Mouse (Mus musculus): ENCODE measurements around the gene Erbb4.

The Erbb4 gene

DNA sequence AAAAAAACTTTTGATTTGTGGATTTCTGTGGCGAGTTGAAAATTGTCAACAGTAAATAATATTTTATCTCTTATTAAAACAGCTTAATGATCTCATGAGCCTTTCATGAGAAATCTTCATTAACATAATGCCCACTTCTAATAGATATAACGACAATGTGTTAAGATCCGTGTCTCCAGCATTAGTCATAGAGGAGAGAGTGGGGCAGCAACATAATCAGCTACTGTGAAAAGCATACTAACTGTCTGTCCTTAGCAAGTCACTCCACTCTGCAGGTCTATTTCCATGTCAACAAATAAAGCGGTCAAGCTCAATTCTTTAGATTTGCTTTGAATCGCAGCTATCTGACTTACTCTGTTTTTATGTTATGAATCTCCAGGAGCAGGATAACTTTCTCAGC, 80.0 kb downstream of the Erbb4 start:
- in situ Hi-C loops (cut with MboI; ENCODE audit: low sequenced_read_pairs), result no loop called here

DNA sequence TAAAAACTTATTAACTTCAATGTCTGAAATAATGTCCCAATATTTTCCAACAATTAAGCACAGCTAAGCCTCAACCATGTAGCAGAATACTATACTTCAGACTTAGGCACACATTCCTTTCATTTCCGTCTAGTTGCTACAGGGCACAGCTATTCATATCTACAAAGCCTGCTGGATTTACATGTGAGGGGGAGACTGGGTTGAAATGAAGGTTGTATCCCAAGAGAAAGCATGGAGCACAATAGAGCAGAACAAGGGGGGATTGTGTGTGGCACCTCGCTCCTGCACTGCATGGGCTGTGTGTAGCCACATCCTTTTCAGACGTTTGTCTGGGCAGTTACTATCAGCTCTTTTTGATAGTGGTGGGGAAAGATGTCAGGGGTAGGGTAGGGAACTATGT, 83.0 kb downstream of the Erbb4 start:
- in situ Hi-C loops (cut with MboI; ENCODE audit: low sequenced_read_pairs), result no loop called here

DNA sequence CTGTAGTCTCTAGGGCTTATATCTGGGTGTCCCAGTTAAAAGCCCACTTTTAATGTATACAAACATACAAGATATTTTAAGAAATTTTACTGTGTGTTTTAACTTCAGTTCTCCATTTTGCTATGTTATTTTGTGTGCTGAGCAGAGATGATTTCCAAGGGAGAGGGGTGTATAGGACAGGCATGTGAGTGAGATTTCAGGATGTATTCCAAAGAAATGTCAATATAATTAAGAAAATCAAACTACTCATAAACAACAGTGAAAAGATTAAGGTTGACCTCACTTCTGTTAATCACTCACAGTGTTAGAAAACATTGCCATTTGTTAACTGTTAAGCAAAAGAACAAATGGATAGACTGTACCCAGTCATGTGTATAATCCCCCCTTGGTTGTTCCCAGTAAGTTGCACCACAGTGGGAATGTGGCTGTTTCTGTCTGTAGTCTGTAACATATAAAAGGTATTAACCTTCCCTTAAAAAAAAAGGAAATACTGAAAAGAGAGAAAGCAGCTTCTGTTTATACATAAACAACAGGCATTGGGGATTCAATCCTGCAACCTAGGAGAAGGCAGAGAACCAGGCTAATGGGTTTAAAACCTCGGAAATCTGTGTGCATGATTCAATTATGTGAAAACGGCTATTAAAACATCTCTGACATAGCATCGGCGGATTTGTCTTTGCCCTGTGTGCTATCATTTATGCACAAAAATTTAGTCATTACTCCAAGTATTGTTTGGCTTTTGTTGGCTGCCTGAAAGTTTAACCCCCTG, 84.5 kb downstream of the Erbb4 start:
- in situ Hi-C loops (cut with MboI; ENCODE audit: low sequenced_read_pairs), result no loop called here

DNA sequence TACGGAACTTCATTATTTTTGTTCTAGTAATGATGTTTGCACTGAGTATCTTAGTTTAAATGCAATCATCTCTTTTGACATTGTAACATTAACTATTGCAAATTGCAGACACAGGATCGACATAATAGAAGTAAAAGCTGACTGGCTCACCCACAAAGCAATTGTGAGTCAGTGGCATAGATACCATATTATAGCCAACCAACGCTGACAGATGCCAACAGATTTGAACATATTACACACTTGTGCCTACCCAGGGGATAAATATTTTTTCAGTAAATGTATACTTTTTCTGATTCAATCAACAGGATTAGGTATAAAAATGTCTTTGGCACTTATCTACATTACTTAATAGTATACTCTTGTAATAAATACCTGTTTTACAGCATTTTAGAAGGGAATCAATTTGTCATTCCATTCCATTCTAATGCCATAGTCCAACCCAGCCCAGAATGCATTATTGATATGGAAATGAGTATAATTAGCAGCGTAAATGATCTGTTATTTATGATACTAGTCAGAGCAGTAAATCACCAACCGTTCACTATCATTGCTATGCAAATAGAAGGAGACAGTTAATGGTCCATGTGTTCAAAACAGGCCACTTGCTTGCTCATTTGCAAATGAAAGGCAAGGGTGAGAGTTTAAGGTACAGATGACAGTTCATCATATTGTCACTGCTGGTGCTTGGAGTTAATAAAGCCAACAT, 97.9 kb downstream of the Erbb4 start:
- in situ Hi-C loops (cut with MboI; ENCODE audit: low sequenced_read_pairs), result no loop called here

DNA sequence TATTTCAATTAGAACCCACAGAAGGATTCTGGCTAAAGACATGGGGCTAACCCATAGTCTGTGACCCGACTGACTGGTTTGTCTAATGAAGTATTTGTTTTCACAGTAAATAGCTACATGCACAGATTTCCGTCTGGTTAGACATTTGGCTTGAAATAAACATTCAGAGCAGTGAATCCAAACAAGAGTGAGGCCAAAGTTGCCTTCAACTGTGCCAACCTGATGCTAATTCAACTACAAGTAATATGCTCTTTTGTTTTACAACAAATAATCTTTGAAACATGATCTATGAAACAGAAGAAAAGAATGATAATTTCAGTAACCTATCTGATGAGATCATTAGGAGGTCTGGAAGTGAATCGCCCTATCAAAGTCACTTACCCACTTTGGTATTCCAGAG, 106.5 kb downstream of the Erbb4 start:
- in situ Hi-C loops (cut with MboI; ENCODE audit: low sequenced_read_pairs), result no loop called here

DNA sequence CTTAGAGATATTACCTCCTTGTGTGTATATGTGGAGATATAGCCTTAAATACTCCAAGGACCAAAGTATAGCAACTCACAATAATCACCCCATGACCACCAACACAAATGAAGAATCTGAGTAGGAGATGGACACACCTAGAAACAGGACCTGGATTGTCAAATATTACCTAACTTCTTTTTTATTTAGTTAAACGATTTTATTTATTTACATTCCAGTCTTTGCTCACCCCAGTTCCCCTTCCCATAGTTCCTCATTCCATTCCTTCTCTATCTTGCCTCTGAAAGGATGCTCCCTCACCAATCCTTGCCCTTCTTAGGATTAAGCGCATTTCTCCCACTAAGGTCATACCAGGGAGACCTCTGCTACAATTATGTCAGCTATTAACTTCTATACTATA, 128.6 kb downstream of the Erbb4 start:
- in situ Hi-C loops (cut with MboI; ENCODE audit: low sequenced_read_pairs), result no loop called here

DNA sequence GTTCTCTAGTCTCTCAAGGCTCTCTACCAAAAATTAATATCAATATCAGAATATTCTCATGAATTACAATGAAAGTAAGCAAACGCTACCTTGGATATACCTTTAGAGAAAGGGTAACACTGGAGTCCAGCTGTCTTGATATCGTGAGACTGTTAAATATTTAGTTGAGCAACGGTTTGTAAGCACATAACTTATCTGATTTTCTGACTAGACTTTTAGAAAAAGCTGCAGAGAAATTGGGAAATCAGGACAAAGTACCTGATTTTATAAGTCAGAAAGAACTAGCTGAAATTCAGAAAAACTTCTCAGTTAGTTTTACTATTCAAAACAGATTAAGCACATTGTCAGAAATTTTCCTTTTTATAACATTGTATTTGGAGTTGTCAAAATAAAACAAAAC, 129.3 kb downstream of the Erbb4 start:
- in situ Hi-C loops (cut with MboI; ENCODE audit: low sequenced_read_pairs), result no loop called here

DNA sequence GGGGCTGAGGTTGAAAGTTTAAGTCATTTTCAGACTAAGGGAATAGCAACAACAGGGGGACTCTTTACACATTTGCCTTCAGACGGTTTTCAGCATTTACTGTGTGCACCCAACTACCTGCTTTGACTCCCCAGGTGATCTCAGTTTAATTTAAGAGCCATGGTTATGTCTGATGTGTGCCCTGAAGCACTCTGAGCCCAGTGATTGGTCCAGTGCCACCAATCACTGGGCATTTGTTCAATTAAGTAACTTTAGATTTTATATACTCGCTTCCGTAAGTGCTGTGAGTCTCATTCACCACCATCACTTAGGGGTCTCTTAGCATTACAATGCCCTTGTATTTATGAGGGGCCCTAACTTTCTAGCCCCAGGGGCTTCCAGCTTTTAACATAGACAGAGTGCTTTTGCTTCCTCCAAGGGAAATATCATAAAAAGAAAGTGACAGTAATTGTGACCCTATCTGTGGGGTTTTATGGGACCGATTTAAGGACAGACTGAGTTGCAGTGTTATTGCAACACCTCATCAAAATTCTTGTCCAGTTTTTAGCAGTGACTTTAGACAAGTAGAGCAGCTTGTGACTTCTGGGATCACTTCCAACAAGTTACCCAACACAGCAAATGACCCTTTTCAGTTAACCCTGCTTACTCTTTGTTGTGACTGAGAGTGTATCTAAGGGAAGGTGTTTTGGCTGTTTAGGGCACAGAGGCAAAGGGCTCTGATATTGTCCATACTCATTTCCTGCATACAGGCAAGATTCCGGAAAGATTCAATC, 134.3 kb downstream of the Erbb4 start:
- in situ Hi-C loops (cut with MboI; ENCODE audit: low sequenced_read_pairs), result no loop called here

DNA sequence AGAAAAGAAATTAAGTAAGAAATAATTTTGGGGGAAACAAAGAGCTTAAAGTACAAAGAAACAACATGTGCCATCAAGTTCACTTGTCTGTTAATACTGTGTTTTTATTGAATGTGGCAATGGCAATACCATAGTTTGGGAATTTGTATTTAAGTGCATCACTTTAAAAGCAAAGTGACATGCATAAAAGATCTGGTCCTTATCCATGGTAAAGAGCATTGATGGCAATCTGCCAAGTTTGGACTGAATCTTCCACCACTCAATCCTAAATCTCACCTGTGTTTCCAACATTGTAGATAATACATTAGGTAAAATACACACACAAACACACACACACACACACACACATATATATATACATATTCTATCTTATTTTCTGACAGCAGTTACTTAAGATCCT, 143.7 kb downstream of the Erbb4 start:
- in situ Hi-C loops (cut with MboI; ENCODE audit: low sequenced_read_pairs), result no loop called here

DNA sequence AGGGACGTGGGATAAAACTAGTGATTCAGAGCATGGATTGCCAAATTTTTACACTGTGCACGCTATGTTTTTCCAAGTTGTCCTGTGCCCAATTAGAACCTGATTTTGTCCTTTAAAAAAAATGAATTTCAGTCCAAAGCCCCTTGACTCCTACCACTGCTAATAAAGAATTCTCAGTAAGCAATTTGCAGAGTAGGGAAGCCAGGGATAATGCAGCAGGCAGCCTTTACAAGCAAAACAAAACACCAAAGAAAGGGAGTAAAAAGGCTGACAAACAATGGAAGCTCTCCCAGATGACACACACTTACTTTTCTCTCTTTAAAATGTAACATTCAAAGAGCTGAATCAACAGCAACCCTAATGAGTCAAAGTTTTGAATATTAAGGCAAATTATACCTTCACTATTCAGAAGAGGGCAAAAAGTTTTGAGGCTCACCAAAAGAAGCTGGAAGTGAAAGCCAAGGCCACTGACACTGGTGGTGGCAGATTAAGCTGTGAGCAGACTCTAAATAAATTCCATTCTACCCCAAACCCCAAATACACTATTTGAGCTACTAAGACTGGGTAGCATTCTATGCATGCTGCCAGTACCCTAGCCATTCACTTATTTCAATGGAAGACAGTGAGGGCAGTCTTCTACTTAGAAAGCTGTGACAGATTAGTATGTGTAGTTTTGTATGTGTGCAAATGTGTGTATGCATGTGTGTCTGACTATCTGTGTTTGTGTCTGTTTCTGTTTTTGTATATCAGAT, 146.3 kb downstream of the Erbb4 start:
- in situ Hi-C loops (cut with MboI; ENCODE audit: low sequenced_read_pairs), result no loop called here

DNA sequence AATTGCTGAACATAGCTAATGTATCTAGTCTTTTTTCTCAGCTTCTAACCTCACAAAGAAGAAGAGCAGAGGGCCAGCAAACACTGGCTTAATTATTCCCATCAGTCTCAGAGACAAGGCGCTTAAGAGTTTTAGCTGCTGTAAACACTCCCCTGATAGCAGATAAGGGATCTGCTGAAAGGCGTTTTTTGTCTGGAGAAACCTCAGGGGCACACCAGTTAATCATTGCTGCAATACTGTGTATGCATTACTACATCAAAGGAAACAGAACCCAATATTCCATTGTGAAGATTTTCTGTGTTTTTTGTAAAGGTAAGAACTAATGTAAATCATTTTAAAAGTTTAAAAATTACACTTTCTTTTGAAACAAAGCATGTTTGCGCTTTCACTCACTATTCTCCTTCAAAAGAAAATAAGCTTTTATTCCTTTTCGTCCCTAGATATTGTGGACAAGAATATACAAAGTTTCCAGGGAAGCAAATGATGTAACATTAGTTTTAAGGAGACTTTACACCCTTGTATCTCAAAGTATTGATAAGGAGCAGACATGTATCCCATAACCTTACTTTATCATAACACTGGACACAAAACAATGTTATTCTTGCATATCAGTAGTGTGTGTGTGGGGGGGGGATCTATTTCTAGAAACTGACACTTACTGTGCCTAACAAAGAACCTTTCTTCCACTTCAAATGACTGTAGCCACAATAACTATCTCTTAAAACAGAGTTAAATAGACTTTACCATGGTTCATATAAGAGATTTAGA, 150.9 kb downstream of the Erbb4 start:
- in situ Hi-C loops (cut with MboI; ENCODE audit: low sequenced_read_pairs), result no loop called here

DNA sequence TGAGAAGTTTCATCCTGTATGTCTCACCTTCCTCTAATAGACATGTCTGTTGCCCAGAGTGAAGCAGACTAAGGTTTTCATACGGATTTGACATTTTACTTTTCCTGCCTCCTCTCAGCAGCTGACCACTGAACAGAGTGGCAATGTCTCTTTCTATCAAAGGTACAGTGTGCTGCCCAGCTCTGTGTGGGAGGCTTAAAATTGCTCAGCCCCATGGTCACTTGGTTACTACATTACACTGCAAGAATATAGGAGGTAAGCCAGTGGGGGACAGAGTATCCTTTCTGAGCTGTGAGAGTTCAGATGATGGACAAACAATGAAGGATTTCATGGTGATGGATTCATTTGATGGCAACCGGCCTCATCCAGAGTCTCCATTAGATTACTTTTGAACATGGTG, 152.4 kb downstream of the Erbb4 start:
- in situ Hi-C loops (cut with MboI; ENCODE audit: low sequenced_read_pairs), result no loop called here

DNA sequence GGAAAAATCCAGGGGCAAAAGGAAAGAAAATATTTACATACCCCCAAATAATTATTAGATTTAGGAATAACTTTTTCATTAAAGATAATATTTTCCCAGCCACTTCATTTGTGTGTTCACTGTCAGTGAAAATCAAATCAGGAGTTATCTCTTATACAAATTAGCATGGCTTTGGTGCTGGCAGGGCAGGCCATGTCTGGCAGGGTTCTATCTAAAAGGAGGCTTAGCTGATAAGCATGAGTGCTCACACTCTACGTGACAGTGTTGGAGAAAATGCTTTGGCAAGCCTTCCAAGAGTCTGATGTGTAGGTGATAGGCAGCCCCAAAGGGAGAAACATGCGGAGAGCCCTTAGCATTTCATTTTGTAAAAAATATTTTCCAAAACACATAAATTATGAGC, 164.7 kb downstream of the Erbb4 start:
- in situ Hi-C loops (cut with MboI; ENCODE audit: low sequenced_read_pairs), result no loop called here

DNA sequence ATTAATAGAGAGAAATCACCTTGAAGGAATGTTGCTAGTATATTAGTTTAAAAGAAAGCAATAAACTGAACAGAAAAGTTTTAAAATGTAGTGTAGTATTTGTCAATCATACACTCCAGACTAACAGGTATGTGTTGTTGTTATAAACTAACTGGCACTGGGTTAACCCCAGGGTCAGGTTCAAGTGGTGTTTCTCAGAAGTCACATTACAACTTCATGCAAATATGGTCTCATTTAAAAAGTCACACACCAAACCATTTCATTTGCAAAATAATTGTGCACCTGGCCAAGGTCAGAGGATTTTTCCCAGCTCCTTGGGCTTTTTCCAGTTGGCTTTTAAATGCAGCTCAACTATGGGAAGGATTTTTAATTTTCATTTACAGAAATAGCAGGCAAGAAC, 173.1 kb downstream of the Erbb4 start:
- in situ Hi-C loops (cut with MboI; ENCODE audit: low sequenced_read_pairs), result no loop called here

DNA sequence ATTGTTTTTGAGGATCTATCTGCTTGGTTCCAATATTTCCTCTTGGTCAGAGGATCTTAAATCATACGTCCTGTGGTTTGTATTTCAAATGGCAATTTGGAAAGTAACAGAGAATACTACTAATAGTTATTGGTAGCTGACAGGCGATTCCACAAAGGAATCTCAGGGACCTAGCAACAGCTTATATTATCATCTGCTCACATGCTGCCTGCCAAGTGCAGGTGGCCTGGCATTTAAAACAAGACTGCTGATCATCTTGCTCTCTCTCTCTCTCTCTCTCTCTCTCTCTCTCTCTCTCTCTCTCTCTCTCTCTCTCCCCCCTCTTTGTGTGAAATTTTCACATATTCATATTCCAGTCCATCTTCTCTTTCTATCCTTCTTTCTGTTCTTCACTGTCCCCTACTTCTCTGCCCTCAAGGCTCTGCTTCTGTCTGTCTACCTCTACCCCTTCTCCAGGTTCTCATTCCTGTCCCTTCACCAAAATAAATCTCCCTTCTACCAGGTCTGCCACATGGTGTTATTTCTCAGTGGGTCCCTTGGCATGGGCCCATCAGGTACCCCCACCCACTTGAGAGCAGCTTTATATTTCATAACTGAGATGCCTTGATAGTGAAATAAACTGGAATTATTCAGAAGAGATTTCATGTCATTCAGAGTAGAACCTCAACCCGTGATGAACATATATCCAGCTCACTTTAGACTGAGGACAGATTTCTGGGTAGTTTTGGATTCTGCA, 174.4 kb downstream of the Erbb4 start:
- in situ Hi-C loops (cut with MboI; ENCODE audit: low sequenced_read_pairs), result no loop called here

DNA sequence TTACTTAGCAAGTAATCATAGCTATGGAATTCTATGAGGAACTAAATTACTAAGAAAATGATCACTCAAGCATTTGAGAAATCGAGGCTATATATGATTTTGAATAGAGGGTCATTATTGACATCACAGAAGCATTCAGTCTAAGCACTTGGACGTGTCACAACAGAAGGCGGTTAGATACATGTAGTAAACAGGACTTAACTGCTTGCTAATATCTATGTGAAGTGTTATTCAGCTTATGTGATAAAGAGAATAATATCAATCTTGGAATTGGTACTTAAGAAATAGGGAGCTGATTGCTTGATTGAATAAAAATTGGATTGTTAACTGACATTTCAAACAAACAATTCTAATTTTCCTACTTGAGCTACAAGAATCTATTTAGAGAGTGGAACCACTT, 190.0 kb downstream of the Erbb4 start:
- in situ Hi-C loops (cut with MboI; ENCODE audit: low sequenced_read_pairs), result no loop called here

DNA sequence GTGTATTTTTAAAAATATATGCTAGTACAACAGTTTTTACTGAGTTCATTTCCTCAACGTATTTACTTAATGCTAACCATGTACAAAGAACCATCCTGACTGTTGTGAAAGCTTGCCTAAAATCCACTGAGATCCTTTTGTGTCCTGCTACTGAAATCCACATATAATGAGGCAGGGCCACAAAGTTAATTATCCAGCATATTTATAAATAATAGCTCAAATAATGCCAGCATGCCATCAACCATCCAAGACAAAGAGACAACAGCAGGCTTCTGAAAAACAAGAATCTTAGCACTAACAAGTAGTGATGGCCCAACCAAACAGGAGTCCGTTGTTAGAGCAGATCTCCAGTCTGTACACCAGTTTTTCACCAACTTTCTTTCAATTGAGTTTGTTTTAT, 215.8 kb downstream of the Erbb4 start:
- in situ Hi-C loops (cut with MboI; ENCODE audit: low sequenced_read_pairs), result no loop called here

DNA sequence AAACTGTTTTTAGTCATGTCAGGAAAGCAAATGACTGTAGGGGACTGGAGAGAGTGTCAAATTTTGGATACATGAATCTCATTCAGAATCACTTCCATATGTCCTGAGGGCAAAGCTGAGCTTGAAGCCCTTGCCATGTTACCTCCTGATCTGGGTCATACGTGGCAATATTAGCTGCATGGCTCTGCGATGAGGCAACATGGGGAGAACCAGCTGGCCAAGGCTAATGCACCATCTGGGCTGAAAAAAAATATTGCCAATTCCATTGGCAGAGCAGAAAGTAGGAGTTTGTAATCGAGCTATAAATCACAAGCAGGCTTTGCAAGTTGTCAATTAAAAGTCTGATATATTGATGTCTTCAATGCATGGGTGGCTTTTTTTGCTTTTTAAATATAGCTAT, 221.0 kb downstream of the Erbb4 start:
- in situ Hi-C loops (cut with MboI; ENCODE audit: low sequenced_read_pairs), result no loop called here

DNA sequence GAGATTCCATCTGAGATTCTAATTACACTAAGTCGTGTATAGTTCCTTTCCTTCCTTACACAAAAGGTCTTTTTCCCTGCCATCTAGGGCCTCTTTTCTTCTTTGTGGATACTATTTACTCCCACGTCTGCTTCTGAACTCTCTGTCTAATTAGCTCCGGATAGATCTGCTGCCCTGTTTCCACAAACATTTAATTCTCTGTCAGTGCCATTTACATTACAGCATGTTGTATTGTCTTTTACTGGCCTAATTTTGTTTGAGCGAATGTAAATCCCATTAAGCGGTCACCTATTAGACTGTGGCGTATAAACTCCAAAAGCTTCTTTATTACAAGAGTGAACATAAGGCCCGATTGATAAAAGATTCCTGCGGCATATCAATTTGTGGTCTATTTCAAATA, 232.9 kb downstream of the Erbb4 start:
- in situ Hi-C loops (cut with MboI; ENCODE audit: low sequenced_read_pairs), result no loop called here

DNA sequence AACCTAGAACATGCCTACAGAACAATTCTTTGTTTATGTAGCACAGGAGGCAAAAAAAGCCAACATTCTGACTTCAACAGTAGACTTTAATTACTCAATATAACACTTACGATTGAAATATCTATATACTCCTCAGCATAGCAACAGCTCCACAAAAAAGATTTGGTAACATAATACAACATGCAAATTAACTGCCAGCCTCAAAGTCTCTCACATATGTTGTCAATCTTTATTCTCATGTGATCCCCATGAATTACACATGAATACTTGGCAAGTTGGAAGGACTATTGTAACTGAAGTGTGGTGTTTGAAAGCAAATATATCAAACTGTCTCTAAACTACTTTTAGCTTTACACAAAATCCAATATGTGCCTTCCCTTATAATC, 234.2 kb downstream of the Erbb4 start:
- in situ Hi-C loops (cut with MboI; ENCODE audit: low sequenced_read_pairs), result no loop called here

Measured in CH12F3 (cell line).